Comparison of ENCODE assay signal across 8 mouse cellular contexts in genomic region chr14:121435794-121436193, GRCm38 (mm10). TPM values are rescaled to one million over a fixed set of nuclear protein-coding genes. Genes with fewer than 3 reads are reported as not detected.
DNase-seq lines count a peak whose midpoint lies in the region; ATAC-seq and TF ChIP-seq lines count a peak whose summit lies in the region.

No protein-coding gene starts in this region.

- DNase-seq in lung, adult 18-20 months, result peak; percentile 37 to 39
- DNase-seq in lung, adult 2 months, result no peak
- DNase-seq in adrenal gland, adult (ENCODE audit: inconsistent age in 2 of 2, low spot score in 1 of 2), result peak; percentile 84 to 88
- DNase-seq in thymus, postnatal 10 days (ENCODE audit: low spot score in 2 of 2), result no peak
- DNase-seq in T-cell, adult 2 months (ENCODE audit: low spot score), result no peak

- H3K4me3 ChIP-seq in lung, adult 2 months (replicated peaks; ENCODE audit: extremely low read depth, low read depth, low read length), result no peak overlapping the region
- no peak overlapping the region for H3K4me3 ChIP-seq in heart, embryonic 15.5 days

- no peak overlapping the region; the same call in 1 of the 2 replicates for H3K4me2 ChIP-seq in heart, embryonic 15.5 days

- H3K9ac ChIP-seq in heart, embryonic 15.5 days, result no peak overlapping the region

- WGBS in lung, adult 2 months, result 41% methylated on average over 6 of the region's 6 CpGs
- 10% methylated on average over 6 of the region's 6 CpGs for WGBS in heart, embryonic 15.5 days

- no peaks in the 10 kb centered on the region for H3K36me3 ChIP-seq in heart, embryonic 15.5 days

- TF ChIP-seq POLR2A in lung, adult 2 months (IDR thresholded peaks at IDR 0.05; ENCODE audit: borderline replicate concordance, extremely low read depth, low read depth, low read length), result no peak

- no peaks in the 10 kb centered on the region for H3K9me3 ChIP-seq in heart, embryonic 15.5 days (replicated peaks)

- peaks cover 5% of the 10 kb centered on the region; the same call in 1 of the 2 replicates for H3K4me1 ChIP-seq in lung, adult 2 months (ENCODE audit: control insufficient read depth, insufficient read depth, low read length)
- peaks cover 22% of the 10 kb centered on the region for H3K4me1 ChIP-seq in heart, embryonic 15.5 days (replicated peaks)

- ATAC-seq in heart, embryonic 15.5 days (replicated peaks; ENCODE audit: insufficient number of reproducible peaks, insufficient read depth, low FRiP score, low read depth), result peak; percentile 86
- ATAC-seq in megakaryocyte-erythroid progenitor cell, adult 5-6 weeks (replicated peaks; ENCODE audit: low FRiP score, low TSS enrichment, poor library complexity, severe bottlenecking), result peak; percentile 73
- ATAC-seq in erythroid progenitor cell, adult 5-6 weeks (replicated peaks; ENCODE audit: low FRiP score, poor library complexity, severe bottlenecking), result no peak

- TF ChIP-seq CTCF in lung, adult 2 months (IDR thresholded peaks at IDR 0.05; ENCODE audit: insufficient read depth, low read length), result no peak

- peak overlapping the region; percentile 95 for H3K27ac ChIP-seq in heart, embryonic 15.5 days

- H3K27me3 ChIP-seq in heart, embryonic 15.5 days, result no peaks in the 10 kb centered on the region

RNA-seq across cellular contexts. Expression of gene Stk24, which starts 56.0 kb away (rescaled TPM):
- polyA plus RNA-seq in lung, adult 2 months (2012; rRNA removed), result 22.0 and 26.9 TPM in 2 replicates
- 34.5 and 39.6 TPM in 2 replicates for polyA plus RNA-seq in heart, embryonic 15.5 days (2015; fragmentation: Nextera tagmentation; extraction: Ambion mirVana)
- total RNA-seq in megakaryocyte-erythroid progenitor cell, adult 5-6 weeks (2014; fragmentation: Nextera tagmentation), result 117 and 138 TPM in 2 replicates
- total RNA-seq in megakaryocyte-erythroid progenitor cell, adult 5-6 weeks (2017), result 81.3 and 102 TPM in 2 replicates
- 99.5 and 101 TPM in 2 replicates for total RNA-seq in erythroid progenitor cell, adult 5-6 weeks (2015; ENCODE audit: low replicate concordance)
- 62.0 and 77.4 TPM in 2 replicates for total RNA-seq in erythroid progenitor cell, adult 5-6 weeks (2017; ENCODE audit: low replicate concordance)

Comparison
In these comparisons a context has a peak if more than half of its experiments do, and no peak if none do; other contexts are left out.
1. DNase-seq: peak in lung, adult 18-20 months (2 of 2) and adrenal gland, adult (2 of 2); none in lung, adult 2 months (single experiment), thymus, postnatal 10 days (0 of 2) and T-cell, adult 2 months (single experiment).